Mouse (Mus musculus) ES-E14 (cell line): Measurements from ENCODE around the gene Ahnak2. TPM values are rescaled to one million over a fixed set of nuclear protein-coding genes. Genes with fewer than 3 reads are reported as not detected.

Source experiments
- DNase-seq: peaks from one replicate; pipeline ENCODE4 v3.0.0-alpha.2; 2013; ENCODE audit warnings: low read depth, low spot score
- H3K27ac ChIP-seq: 2 replicates; pipeline ENCODE4 v1.5.1; 2012; ENCODE audit warnings: low read depth, mild to moderate bottlenecking, low read length, moderate library complexity, mixed read lengths; ENCODE audit not compliant: poor library complexity, insufficient read depth, severe bottlenecking
- H3K36me3 ChIP-seq: 2 replicates; pipeline ENCODE4 v1.6.1; 2012; ENCODE audit warnings: mild to moderate bottlenecking, low read length, moderate library complexity, mixed read lengths; ENCODE audit not compliant: control insufficient read depth, poor library complexity, insufficient read depth, severe bottlenecking
- H3K4me1 ChIP-seq, 2 experiments: fragments of 150-350 bp in 1 of 2; sonication (generic) in 1 of 2; 2 replicates each; pipeline ENCODE4 v1.6.1; 2012; ENCODE audit warnings: low read length in 2 of 2, mild to moderate bottlenecking in 1 of 2, mixed read lengths in 1 of 2; ENCODE audit not compliant: control insufficient read depth in 2 of 2, insufficient read depth in 2 of 2, poor library complexity in 1 of 2
- H3K4me3 ChIP-seq, 2 experiments: fragments of 150-350 bp in 1 of 2; sonication (generic) in 1 of 2; 2 replicates each; pipeline ENCODE4 v1.5.1; 2012; ENCODE audit warnings: low read length in 2 of 2, low read depth in 1 of 2, mild to moderate bottlenecking in 1 of 2, mixed read lengths in 1 of 2; ENCODE audit not compliant: insufficient read depth in 1 of 2, poor library complexity in 1 of 2, severe bottlenecking in 1 of 2
- H3K9ac ChIP-seq: 2 replicates; pipeline ENCODE4 v1.6.1; 2012; ENCODE audit warnings: low read depth, mild to moderate bottlenecking, low read length, mixed read lengths; ENCODE audit not compliant: poor library complexity, insufficient read depth, severe bottlenecking
- H3K9me3 ChIP-seq: fragments of 150-350 bp; sonication (generic); 2 replicates; pipeline ENCODE4 v1.6.1; 2012; ENCODE audit warnings: low read depth, mild to moderate bottlenecking, low read length; ENCODE audit not compliant: control insufficient read depth, insufficient read depth
- CHD2 ChIP-seq: IDR thresholded peaks from 2 replicates; pipeline ENCODE4 v1.6.1; 2014; ENCODE audit warnings: mild to moderate bottlenecking, low read depth, low read length, inconsistent platforms
- HCFC1 ChIP-seq: IDR thresholded peaks from 2 replicates; pipeline ENCODE4 v1.6.1; 2012; ENCODE audit warnings: low read length, inconsistent platforms, borderline replicate concordance; ENCODE audit not compliant: insufficient read depth
- MAFK ChIP-seq: IDR thresholded peaks from 2 replicates; pipeline ENCODE4 v1.6.1; 2014; ENCODE audit warnings: mild to moderate bottlenecking, low read depth, low read length, inconsistent platforms; ENCODE audit not compliant: insufficient read depth
- ZC3H11A ChIP-seq: IDR thresholded peaks from 2 replicates; pipeline ENCODE4 v1.6.1; 2012; ENCODE audit warnings: low read depth, mild to moderate bottlenecking, inconsistent platforms, low read length, borderline replicate concordance
- ZNF384 ChIP-seq: IDR thresholded peaks from 2 replicates; pipeline ENCODE4 v1.6.1; 2012; ENCODE audit warnings: low read depth, low read length, inconsistent platforms
- in situ Hi-C, 2 experiments: fragments of 600-800 bp; cut with MboI; formaldehyde crosslinking; loops; one replicate each; pipeline ENCODE4 v1.15.1; 2025; ENCODE audit warnings: low sequenced_read_pairs in 2 of 2, inconsistent platforms in 1 of 2; ENCODE audit not compliant: unreplicated experiment in 2 of 2
- total RNA-seq: library from RNA; depleted of rRNA; stranded (reverse); fragments of 300-350 nt; gene quantifications from 2 replicates; pipeline ENCODE4 v1.2.3, GENCODE M21; 2012

Ahnak2 gene
- total RNA-seq, 1 experiment, result 22.8 TPM

DNA sequence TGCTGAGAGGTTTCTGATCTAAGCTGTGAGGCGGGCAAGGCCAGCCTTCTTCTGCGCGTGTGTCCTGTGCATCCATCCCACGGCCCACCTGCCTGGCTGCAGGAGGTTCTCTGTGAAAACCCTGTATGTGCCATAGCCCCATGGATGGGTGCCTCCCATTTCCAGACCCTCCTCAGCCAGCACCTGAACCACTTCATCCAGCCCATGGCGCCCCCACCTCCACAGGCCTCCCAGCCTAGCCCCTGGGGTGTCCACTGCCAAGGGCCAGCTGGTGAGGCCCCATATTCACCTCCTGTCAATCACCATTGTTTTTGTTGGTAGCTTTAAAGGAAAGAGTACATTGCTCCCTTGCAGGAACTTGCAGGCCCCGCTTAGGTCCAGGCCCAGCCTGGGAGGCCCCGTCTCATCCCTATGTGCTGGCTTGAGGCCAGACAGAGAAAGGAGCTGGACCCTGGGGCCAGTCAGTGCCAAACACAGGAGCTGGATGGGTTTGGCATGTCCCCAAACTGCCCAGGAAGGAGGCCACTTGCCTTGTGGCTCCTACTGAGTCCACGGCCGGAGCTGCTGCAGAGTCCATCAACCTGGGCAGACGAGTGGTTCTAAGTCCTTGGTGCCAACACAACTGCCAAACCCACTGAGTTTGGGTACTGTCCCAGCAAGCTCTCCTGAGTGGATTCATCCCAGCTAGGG is 57.4 kb downstream of the Ahnak2 start:
- no peak overlapping the region for H3K4me3 ChIP-seq
- no peak for DNase-seq

GRCm38 (mm10) chr12:112744211-112744610 is 58.2 kb downstream of the Ahnak2 start:
- Histone ChIP-seq H3K9ac (no peak overlapping the region), H3K27ac (no peak overlapping the region), H3K9me3 (no peaks in the 10 kb centered on the region), H3K4me3 (no peak overlapping the region), H3K36me3 (peaks cover 8% of the 10 kb centered on the region), H3K4me1 (peaks cover 0 to 14% of the 10 kb centered on the region in 2 experiments; a peak in 1 of 4 replicates)
- in situ Hi-C loops, result loop anchor here in 1 of 2 experiments (10.0 kb wide), 1 partner anchor 101 kb away; no protein-coding TSS in a partner anchor
- no peak for DNase-seq
- TF ChIP-seq HCFC1 (no peak), CHD2 (no peak), MAFK (no peak), ZNF384 (no peak), ZC3H11A (no peak)

More for the DNA sequence above, 57.4 kb downstream of the Ahnak2 start:
- Histone ChIP-seq H3K9me3 (no peaks in the 10 kb centered on the region), H3K36me3 (peaks cover 5% of the 10 kb centered on the region), H3K27ac (no peak overlapping the region), H3K4me1 (peaks cover 0 to 14% of the 10 kb centered on the region in 2 experiments; a peak in 1 of 4 replicates), H3K9ac (no peak overlapping the region)
- TF ChIP-seq HCFC1 (no peak), MAFK (no peak), CHD2 (no peak), ZC3H11A (no peak), ZNF384 (no peak)
- in situ Hi-C loops, result loop anchor here in 1 of 2 experiments (10.0 kb wide), 1 partner anchor 100 kb away; no protein-coding TSS in a partner anchor

GRCm38 (mm10) chr12:112743168-112743975 is 59.1 kb downstream of the Ahnak2 start:
- no peak for TF ChIP-seq MAFK
- TF ChIP-seq ZNF384, result no peak
- no peak for TF ChIP-seq ZC3H11A
- TF ChIP-seq HCFC1, result no peak
- no peak for TF ChIP-seq CHD2
- H3K9me3 ChIP-seq, result no peaks in the 10 kb centered on the region
- peaks cover 14% of the 10 kb centered on the region for H3K36me3 ChIP-seq
- no peak overlapping the region for H3K4me3 ChIP-seq
- no peak overlapping the region for H3K27ac ChIP-seq
- DNase-seq, result peak; percentile 70
- peaks cover 0 to 14% of the 10 kb centered on the region in 2 experiments; a peak in 2 of 4 replicates for H3K4me1 ChIP-seq
- peak overlapping the region; percentile 8; the same call in 1 of the 2 replicates for H3K9ac ChIP-seq
- in situ Hi-C loops, result loop anchor here in 1 of 2 experiments (10.0 kb wide), 1 partner anchor 101 kb away; no protein-coding TSS in a partner anchor

DNA sequence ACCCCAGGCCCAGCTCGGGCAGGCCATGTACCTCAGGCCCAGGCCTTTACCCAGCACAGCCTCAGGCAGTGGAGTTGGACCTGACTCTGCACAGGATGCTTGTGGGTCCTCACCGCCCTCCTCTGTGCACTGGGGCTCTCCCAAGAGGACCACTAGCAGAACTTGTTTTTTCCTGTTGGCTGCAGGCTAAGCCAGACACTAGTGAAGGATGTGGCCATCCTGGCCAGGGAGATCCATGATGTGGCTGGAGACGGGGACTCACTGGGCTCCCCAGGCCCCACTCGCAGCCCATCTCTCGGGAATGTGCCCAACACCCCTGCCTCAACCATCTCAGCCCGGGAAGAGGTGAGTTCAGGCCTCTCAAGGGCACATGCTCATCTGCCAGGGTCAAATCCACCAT is 59.7 kb downstream of the Ahnak2 start:
- TF ChIP-seq ZC3H11A (no peak), MAFK (no peak), CHD2 (no peak), ZNF384 (no peak), HCFC1 (no peak)
- peaks cover 20% of the 10 kb centered on the region for H3K36me3 ChIP-seq
- DNase-seq, result no peak
- H3K4me1 ChIP-seq, result peaks cover 0 to 14% of the 10 kb centered on the region in 2 experiments; a peak in 2 of 4 replicates
- in situ Hi-C loops, result loop anchor here in 1 of 2 experiments (10.0 kb wide), 1 partner anchor 102 kb away; no protein-coding TSS in a partner anchor
- H3K9ac ChIP-seq, result peak overlapping the region; percentile 8; the same call in 1 of the 2 replicates
- no peak overlapping the region for H3K4me3 ChIP-seq
- H3K27ac ChIP-seq, result no peak overlapping the region
- H3K9me3 ChIP-seq, result no peaks in the 10 kb centered on the region
